Mouse (Mus musculus) small intestine, adult 2 months (tissue): ENCODE measurements around the gene Tmem171. TPM values are rescaled to one million over a fixed set of nuclear protein-coding genes. Genes with fewer than 3 reads are reported as not detected.

Source experiments
- H3K27ac ChIP-seq: fragments of 200-500 bp; 2 replicates; pipeline ENCODE4 v1.5.1; 2012; ENCODE audit warnings: low read depth, low read length, control low read depth, inconsistent platforms; ENCODE audit not compliant: insufficient read depth
- H3K27me3 ChIP-seq: fragments of 200-500 bp; 2 replicates; pipeline ENCODE4 v1.6.1; 2012; ENCODE audit warnings: mild to moderate bottlenecking, moderate library complexity, low read length, inconsistent platforms; ENCODE audit not compliant: control insufficient read depth, insufficient read depth
- H3K36me3 ChIP-seq: fragments of 200-500 bp; 2 replicates; pipeline ENCODE4 v1.6.1; 2012; ENCODE audit warnings: mild to moderate bottlenecking, low read length, control low read depth, inconsistent platforms; ENCODE audit not compliant: control insufficient read depth, insufficient read depth
- H3K4me1 ChIP-seq: fragments of 200-500 bp; 2 replicates; pipeline ENCODE4 v1.6.1; 2012; ENCODE audit warnings: low read length, inconsistent platforms, mixed read lengths; ENCODE audit not compliant: control insufficient read depth, insufficient read depth, insufficient read length
- H3K4me3 ChIP-seq: fragments of 200-500 bp; 2 replicates; pipeline ENCODE4 v1.5.1; 2012; ENCODE audit warnings: low read depth, mild to moderate bottlenecking, control low read depth, inconsistent platforms, low read length, moderate library complexity
- CTCF ChIP-seq: fragments of 200-500 bp; IDR thresholded peaks from 2 replicates; pipeline ENCODE4 v1.5.1; 2012; ENCODE audit warnings: low read depth, mild to moderate bottlenecking, control low read depth, inconsistent platforms, low read length, moderate library complexity, mixed read lengths; ENCODE audit not compliant: insufficient replicate concordance, insufficient read length; ENCODE audit errors: extremely low read depth
- POLR2A ChIP-seq: fragments of 200-500 bp; IDR thresholded peaks from 2 replicates; pipeline ENCODE4 v1.6.1; 2012; ENCODE audit warnings: low read depth, mild to moderate bottlenecking, control low read depth, inconsistent platforms, low read length, moderate library complexity
- WGBS: fragments of 180-500 bp; shearing (Covaris S2); methylation state at CpG from one replicate; pipeline ENCODE4 v1.1.7; 2018; 5-methylcytosine and 5-hydroxymethylcytosine counted together
- polyA plus RNA-seq: library from polyadenylated mRNA; depleted of rRNA; stranded (reverse); fragments of >200 nt; gene quantifications from 2 replicates; pipeline ENCODE4 v1.2.3, GENCODE M21; 2012

The Tmem171 gene
- polyA plus RNA-seq, 1 experiment: 20.5 TPM

- Histone ChIP-seq H3K4me1 (peaks cover 12% of the 10 kb centered on the region; the same call in 1 of the 2 replicates), H3K4me3 (no peak overlapping the region), H3K27me3 (no peaks in the 10 kb centered on the region), H3K36me3 (peaks cover 17% of the 10 kb centered on the region), H3K27ac (no peak overlapping the region)
- TF ChIP-seq POLR2A (no peak), CTCF (no peak)
- WGBS: 87% methylated on average over 2 of the region's 2 CpGs
These were observed 11.2 kb downstream of the Tmem171 start for GRCm38 (mm10) chr13:98683412-98683811.

DNA sequence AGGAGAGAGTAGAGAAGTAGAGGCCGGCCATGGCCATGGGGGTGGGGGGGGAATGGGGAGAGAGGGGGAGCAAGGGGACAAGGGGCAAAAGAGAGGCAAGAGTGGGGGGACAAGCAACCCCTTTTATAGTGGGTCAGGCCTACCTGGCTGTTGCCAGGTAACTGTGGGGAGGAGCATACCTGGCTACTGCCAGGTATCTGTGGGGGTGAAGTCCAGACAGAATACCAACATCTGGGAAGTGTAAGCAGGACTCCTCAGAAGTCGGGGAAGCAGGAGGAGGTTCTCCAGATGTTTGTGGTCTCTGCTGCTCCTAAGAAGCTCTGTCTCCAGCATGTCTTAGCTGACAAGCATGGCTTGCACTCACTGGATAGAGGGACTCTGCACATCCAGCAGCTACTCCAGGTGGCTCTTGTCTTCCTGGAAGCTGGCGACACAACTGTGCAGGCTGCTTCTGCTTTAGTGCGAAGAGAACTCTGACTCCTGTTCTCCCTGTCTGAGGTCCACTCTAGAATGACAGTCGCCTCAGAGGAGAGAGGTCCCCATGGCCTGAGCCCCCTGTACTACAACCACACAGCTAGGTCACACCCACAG is 14.1 kb downstream of the Tmem171 start:
- 33% methylated on average over 5 of the region's 5 CpGs for WGBS
- H3K27ac ChIP-seq: no peak overlapping the region
- no peak for TF ChIP-seq CTCF
- TF ChIP-seq POLR2A: no peak
- no peaks in the 10 kb centered on the region for H3K27me3 ChIP-seq
- no peaks in the 10 kb centered on the region for H3K36me3 ChIP-seq
- H3K4me1 ChIP-seq: peaks cover 12% of the 10 kb centered on the region; the same call in 1 of the 2 replicates
- no peak overlapping the region for H3K4me3 ChIP-seq

DNA sequence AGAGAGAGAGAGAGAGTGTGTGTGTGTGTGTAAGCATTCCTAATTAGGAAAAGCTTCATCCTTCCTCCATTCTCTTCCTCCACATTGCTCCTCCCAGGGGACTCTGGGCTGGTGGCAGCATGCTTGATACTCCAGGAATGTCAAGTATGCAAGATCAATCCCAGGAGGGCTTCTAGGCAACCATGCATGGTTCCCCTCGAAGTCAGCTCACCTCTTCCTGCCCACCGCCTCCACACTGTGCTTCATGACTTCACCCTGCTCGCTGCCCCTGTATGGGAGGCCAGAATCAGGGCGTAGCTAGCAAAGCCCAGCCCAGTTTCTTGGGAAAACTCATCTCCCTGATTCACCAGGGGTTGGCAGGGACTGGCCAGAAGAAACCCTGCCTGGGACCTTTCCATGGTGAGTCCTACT is 15.0 kb downstream of the Tmem171 start:
- H3K4me1 ChIP-seq: peaks cover 12% of the 10 kb centered on the region; the same call in 1 of the 2 replicates
- TF ChIP-seq POLR2A (no peak), CTCF (no peak)
- H3K27ac ChIP-seq: no peak overlapping the region
- no peak overlapping the region for H3K4me3 ChIP-seq
- 44% methylated on average over 4 of the region's 4 CpGs for WGBS
- no peaks in the 10 kb centered on the region for H3K27me3 ChIP-seq
- H3K36me3 ChIP-seq: no peaks in the 10 kb centered on the region

DNA sequence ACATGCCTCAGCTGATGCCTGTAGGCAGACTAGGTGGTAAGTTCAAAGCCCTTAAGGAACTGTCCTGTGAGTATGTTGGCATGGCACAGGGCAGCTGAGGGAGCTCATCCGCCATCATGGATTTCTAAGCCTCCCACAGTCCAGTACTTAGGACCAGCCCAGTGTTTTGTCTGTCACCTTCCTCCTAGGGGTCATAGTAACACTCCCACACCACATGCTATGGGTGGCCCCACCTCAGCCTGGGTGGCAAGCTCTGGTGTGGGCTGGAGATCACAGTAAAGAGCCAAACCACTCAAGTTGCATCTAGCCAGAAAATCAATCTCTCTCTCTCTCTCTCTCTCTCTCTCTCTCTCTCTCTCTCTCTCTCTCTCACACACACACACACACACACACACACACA is 15.4 kb downstream of the Tmem171 start:
- 100% methylated on average over 1 of the region's 1 CpGs for WGBS
- Histone ChIP-seq H3K27me3 (no peaks in the 10 kb centered on the region), H3K36me3 (no peaks in the 10 kb centered on the region), H3K4me1 (peaks cover 11% of the 10 kb centered on the region; the same call in 1 of the 2 replicates), H3K27ac (no peak overlapping the region), H3K4me3 (no peak overlapping the region)
- TF ChIP-seq CTCF: no peak

- Histone ChIP-seq H3K4me1 (no peaks in the 10 kb centered on the region), H3K27me3 (no peaks in the 10 kb centered on the region), H3K36me3 (no peaks in the 10 kb centered on the region), H3K4me3 (no peak overlapping the region), H3K27ac (no peak overlapping the region)
- 69% methylated on average over 4 of the region's 4 CpGs for WGBS
- no peak for TF ChIP-seq CTCF
- TF ChIP-seq POLR2A: no peak
These were observed 20.7 kb downstream of the Tmem171 start for GRCm38 (mm10) chr13:98673922-98674321.

DNA sequence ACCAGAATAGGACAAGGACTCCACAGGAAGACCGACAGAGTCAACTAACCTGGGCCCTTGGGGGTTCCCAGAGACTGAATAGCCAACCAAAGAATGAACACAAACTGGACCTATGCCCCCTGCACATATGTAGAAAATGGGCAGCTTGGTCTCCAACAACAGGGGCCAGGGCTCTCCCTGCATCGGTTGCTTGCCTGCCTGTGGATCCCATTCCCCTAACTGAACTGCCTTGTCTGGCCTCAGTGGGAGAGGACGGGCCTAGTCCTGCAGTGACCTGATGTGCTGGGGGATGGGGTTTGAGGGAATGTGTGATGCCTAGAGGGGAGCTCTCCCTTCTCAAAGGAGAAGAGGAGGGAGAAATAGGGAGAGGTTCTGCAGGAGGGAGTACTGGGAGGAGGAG is 25.3 kb downstream of the Tmem171 start:
- WGBS: 90% methylated on average over 3 of the region's 3 CpGs
- Histone ChIP-seq H3K36me3 (no peaks in the 10 kb centered on the region), H3K4me3 (no peak overlapping the region), H3K4me1 (peaks cover 7% of the 10 kb centered on the region; the same call in 1 of the 2 replicates), H3K27ac (no peak overlapping the region), H3K27me3 (no peaks in the 10 kb centered on the region)
- no peak for TF ChIP-seq POLR2A
- TF ChIP-seq CTCF: no peak

DNA sequence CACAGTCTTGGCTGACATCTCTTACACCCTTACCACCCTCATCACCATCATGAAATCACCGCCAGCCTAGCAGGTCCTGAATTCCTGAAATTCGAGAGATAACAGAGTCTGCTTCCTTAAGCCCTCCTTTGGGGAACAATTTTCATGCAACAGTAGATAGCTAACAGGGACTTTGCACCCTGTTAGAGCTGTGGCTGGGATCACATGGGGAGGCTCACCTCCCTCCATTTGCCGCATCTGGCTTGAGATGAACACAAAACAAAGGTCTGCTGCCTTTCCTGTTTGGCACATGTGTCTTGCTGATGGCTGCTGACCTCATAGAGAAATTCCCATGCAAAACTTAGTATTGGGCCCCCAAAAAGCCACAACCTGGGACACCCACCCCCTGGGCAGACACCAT is 27.3 kb downstream of the Tmem171 start:
- Histone ChIP-seq H3K4me3 (no peak overlapping the region), H3K4me1 (peaks cover 7% of the 10 kb centered on the region; the same call in 1 of the 2 replicates), H3K27me3 (no peaks in the 10 kb centered on the region), H3K27ac (no peak overlapping the region), H3K36me3 (no peaks in the 10 kb centered on the region)
- WGBS: 20% methylated on average over 3 of the region's 3 CpGs
- TF ChIP-seq POLR2A (no peak), CTCF (no peak)
